Mouse (Mus musculus) urinary bladder, postnatal 4 days (tissue): ENCODE results near the gene Rplp0.
"Not testable (repeated sequence)": the region's sequence is repeated elsewhere in the genome, so short reads cannot be mapped to it uniquely, and the experiment has no call there.

Source experiments
- DNase-seq, 2 experiments: peaks; one replicate each; pipeline ENCODE4 v3.0.0; 2021 to 2022; ENCODE audit warnings: low spot score in 2 of 2

Rplp0 gene

GRCm38 (mm10) chr5:115551386-115551785, 7.9 kb upstream of the Rplp0 start:
- DNase-seq, result no peak

DNA sequence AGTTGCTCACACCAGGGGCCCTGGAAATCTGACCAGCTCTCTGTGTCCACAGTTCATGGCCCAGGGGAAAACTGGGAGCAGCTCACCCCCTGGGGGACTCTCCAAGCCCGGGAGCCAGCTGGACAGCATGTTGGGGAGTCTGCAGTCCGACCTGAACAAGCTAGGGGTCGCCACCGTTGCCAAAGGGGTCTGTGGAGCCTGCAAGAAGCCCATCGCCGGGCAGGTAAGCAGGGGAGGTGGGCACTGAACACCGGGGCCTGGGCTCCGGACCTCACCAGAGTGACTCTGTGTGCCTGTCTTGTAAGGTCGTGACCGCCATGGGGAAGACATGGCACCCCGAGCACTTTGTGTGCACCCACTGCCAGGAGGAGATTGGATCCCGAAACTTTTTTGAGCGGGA, 7.5 kb upstream of the Rplp0 start:
- no peak for DNase-seq

GRCm38 (mm10) chr5:115553801-115554420, 5.4 kb upstream of the Rplp0 start:
- no peak for DNase-seq

GRCm38 (mm10) chr5:115554536-115555291, 4.6 kb upstream of the Rplp0 start:
- DNase-seq, result no peak

- peak; percentile 52 to 77 for DNase-seq
Measured at GRCm38 (mm10) chr5:115556217-115556616, 3.0 kb upstream of the Rplp0 start.

GRCm38 (mm10) chr5:115558182-115558794, 979 bp upstream of the Rplp0 start:
- DNase-seq, result no peak

- no peak for DNase-seq
Measured at GRCm38 (mm10) chr5:115560336-115560905, 1.2 kb downstream of the Rplp0 start.

GRCm38 (mm10) chr5:115563771-115564585, 4.7 kb downstream of the Rplp0 start:
- no peak for DNase-seq

DNA sequence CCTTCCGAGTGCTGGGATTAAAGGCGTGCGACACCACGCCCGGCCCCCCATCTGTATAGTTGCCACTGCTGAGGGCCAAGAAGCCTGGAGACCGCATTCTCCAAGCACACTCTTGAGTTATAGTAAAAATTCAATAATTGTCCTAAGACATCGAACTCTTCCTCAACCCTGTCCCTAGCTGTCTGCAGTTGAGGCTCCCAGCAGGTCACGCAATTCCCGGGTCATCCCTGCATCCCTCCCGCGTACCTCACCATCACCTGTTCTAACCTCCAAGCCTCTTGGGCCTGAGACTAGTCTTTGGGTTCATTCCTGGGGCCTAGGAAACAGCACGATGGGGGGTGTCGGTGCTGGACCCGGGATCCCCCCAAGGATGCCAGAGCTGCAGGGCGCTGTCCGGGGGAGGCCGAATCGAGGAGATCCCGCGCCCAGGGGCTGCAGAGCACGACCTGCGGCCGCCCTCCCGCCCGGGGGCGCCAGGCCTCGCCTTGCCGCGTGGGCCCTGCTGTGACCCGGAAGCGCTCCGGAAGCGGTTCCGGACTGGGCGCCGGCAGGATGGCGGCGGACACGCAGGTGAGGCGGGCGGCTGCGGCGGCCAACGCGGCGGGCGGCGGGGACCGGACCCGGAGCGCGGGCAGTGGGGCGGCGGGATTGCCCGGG, 5.6 kb downstream of the Rplp0 start, which contains the start of gene Gcn1l1:
Gene Gcn1l1, plus strand, starts transcription at position 518 of the 657 bp plus-strand sequence.
- peak; percentile 79 to 82 for DNase-seq

GRCm38 (mm10) chr5:115565403-115565802, 6.1 kb downstream of the Rplp0 start:
- no peak for DNase-seq

- DNase-seq, result no peak
Measured at GRCm38 (mm10) chr5:115568681-115569080, 9.4 kb downstream of the Rplp0 start.

DNA sequence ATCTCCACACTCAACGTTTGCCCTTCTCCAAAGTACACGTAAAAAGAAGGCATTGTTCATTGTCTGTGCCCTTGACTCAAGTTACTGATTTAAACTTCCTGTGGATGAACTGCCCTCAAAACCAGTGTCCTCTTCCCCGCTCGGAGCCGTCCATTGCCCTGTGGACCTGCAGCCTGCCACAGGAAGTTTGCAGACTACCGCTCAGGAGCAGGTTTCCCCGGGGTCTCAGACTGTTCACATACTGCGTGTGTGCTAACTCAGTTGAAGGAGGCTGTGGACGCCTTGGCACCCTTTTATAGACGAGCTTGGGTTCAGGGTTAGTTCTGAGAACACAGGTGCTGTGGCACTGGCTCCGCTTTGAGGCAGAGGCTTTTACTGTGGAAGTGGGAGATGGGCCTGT, 10.0 kb downstream of the Rplp0 start:
- no peak for DNase-seq

DNA sequence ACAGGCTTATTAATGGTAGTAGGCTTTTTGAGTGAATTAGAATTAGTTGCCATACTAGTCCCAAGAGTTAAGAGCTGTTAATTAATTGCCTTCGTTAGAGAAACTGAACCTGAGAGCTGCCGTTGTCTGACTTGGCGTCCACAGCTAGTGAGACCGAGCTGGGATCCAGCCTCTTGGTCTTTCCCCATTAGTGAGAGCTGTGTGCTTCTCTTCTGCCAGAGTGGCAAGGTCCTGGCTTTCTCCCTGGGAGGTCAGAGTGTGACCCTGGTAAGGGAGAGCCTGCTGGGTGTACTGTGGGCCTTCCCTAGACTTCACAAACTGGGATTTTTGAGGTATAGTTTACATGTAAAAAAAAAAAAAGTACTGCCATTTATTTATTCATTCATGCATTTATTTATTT, 10.5 kb downstream of the Rplp0 start:
- DNase-seq, result no peak

DNA sequence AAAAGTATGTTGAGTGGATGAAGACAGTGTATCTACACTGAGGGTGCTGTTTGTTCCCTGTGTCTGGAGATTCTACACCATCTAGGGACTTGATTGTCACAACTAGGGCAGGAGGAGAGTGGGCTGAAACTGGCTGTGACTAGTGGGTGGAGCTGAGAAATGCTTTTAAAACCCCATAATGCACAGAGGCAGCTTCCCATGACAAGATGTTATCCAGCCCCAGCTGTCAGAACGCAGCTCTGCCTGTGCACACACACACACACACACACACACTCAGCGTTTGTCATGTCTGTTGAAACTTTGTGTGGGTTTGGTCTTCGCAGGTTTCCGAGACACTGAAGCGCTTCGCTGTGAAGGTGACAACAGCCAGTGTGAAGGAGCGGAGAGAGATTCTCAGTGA, 11.8 kb downstream of the Rplp0 start:
- DNase-seq, result no peak

DNA sequence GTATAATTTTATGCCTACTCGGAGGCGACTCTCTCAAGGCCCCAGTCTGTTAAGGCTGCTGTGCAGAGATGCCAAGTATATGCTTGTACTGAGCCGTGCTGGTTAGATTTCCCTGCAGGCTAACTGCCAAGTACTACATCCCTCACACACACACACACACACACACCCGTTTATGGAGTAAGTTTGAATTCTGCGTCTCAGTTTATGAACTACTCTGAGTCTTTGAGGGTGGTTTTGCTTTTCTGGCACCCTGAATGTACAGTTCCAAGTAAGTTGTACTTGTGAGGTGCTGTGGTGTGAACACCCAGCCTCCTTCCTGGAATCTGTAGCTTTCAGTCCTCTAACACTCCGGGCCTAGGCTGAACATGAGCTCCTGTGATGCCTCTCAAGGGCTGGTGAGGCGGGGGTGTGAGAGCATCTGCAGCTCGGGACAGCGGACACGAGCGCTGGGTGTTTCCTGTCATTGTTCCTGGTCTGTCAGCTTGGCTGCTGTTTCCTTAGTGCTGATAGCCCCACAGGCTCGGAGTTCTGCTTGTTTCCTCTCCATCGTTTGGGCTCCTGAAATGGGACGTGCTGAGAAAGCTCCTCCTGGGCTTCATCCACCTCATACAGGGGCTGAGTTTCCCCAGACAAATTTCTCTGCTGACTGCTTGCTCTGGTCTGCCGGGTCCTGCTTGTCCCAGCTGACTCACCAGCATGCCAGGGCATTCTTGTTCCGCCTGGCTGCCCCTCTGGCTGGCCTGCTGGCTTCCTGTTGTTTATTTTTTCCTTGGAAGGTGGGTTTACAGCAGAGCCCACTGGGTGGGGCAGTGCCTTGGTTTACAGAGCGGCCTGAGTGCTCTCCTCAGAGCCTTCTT, 13.6 kb downstream of the Rplp0 start:
- DNase-seq, result no peak

GRCm38 (mm10) chr5:115574992-115575391, 15.7 kb downstream of the Rplp0 start:
- DNase-seq, result no peak

GRCm38 (mm10) chr5:115577686-115578085, 18.4 kb downstream of the Rplp0 start:
- DNase-seq, result not testable (repeated sequence)

DNA sequence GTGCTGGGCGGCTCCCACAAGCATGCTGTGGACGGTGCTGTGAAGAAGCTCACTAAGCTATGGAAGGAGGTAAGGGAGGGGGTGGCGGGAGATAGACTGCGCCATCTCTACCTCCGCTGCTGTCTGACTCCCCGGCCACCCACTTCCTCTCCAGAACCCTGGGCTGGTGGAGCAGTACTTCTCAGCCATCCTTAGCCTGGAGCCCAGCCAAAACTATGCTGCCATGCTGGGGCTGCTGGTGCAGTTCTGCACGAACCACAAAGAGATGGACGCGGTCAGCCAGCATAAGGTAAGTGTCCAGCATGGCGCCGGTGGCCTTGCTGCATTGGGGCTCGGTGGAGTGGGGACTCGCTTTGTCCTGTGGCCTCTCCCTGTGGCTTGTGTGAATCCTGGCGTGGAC, 19.7 kb downstream of the Rplp0 start:
- no peak for DNase-seq

- DNase-seq, result no peak
Measured at GRCm38 (mm10) chr5:115579363-115579762, 20.1 kb downstream of the Rplp0 start.
